Mouse (Mus musculus) kidney, postnatal 0 days (tissue): ENCODE data around the gene Ttc16. TPM values are rescaled to one million over a fixed set of nuclear protein-coding genes. Genes with fewer than 3 reads are reported as not detected.

ENCODE experiments used
- ATAC-seq: fragments of 200-750 bp; cut with Nextera tagmentation; replicated peaks from 2 replicates; pipeline ENCODE4 v1.8.0; 2017; ENCODE audit warnings: low read depth, moderate number of reproducible peaks, moderate TSS enrichment, moderate library complexity; ENCODE audit not compliant: low FRiP score
- DNase-seq: peaks from one replicate; pipeline ENCODE4 v3.0.0-alpha.2; 2016; ENCODE audit warnings: low spot score
- H3K27ac ChIP-seq: fragments of 300-500 bp; sonication (generic); 2 replicates; pipeline ENCODE4 v1.5.1; 2014; ENCODE audit warnings: mild to moderate bottlenecking
- H3K27me3 ChIP-seq: fragments of 300-500 bp; sonication (generic); 2 replicates; pipeline ENCODE4 v1.6.1; 2014; ENCODE audit warnings: low read length, mixed read lengths; ENCODE audit not compliant: insufficient read depth
- H3K36me3 ChIP-seq: fragments of 300-500 bp; sonication (generic); 2 replicates; pipeline ENCODE4 v1.6.1; 2014; ENCODE audit warnings: low read length, mixed read lengths; ENCODE audit not compliant: insufficient read depth
- H3K4me1 ChIP-seq: fragments of 300-500 bp; sonication (generic); replicated peaks from 2 replicates; pipeline ENCODE4 v1.6.1; 2014; ENCODE audit warnings: antibody characterized with exemption, low read length, mixed read lengths; ENCODE audit not compliant: insufficient read depth
- H3K4me2 ChIP-seq: fragments of 300-500 bp; sonication (generic); 2 replicates; pipeline ENCODE4 v1.6.1; 2014; ENCODE audit warnings: mild to moderate bottlenecking, low read length, moderate library complexity, mixed read lengths
- H3K4me3 ChIP-seq: fragments of 300-500 bp; sonication (generic); replicated peaks from 2 replicates; pipeline ENCODE4 v1.5.1; 2014; ENCODE audit warnings: low read depth, low read length
- H3K9ac ChIP-seq: fragments of 300-500 bp; sonication (generic); 2 replicates; pipeline ENCODE4 v1.6.1; 2014; ENCODE audit warnings: low read depth, low read length
- H3K9me3 ChIP-seq: fragments of 300-500 bp; sonication (generic); replicated peaks from 2 replicates; pipeline ENCODE4 v1.6.1; 2016; ENCODE audit warnings: low read length, inconsistent platforms, mixed read lengths
- CTCF ChIP-seq: IDR thresholded peaks from 2 replicates; pipeline ENCODE4 v1.5.1; 2016; ENCODE audit warnings: antibody characterized with exemption, low read depth, mild to moderate bottlenecking, moderate library complexity
- WGBS: fragments of 180-500 bp; shearing (Covaris S2); extraction: QIAGEN DNeasy Blood & Tissue Kit; methylation state at CpG from one replicate; pipeline ENCODE4 v1.1.7; 2014; 5-methylcytosine and 5-hydroxymethylcytosine counted together
- polyA plus RNA-seq: library from polyadenylated mRNA; unstranded; fragments of >200 nt; fragmentation: Nextera tagmentation; extraction: Ambion mirVana; gene quantifications from 2 replicates; pipeline ENCODE4 v1.2.1, GENCODE M21; 2015

Gene Ttc16
- polyA plus RNA-seq, 1 experiment from 2014 or later = 0.18 TPM

DNA sequence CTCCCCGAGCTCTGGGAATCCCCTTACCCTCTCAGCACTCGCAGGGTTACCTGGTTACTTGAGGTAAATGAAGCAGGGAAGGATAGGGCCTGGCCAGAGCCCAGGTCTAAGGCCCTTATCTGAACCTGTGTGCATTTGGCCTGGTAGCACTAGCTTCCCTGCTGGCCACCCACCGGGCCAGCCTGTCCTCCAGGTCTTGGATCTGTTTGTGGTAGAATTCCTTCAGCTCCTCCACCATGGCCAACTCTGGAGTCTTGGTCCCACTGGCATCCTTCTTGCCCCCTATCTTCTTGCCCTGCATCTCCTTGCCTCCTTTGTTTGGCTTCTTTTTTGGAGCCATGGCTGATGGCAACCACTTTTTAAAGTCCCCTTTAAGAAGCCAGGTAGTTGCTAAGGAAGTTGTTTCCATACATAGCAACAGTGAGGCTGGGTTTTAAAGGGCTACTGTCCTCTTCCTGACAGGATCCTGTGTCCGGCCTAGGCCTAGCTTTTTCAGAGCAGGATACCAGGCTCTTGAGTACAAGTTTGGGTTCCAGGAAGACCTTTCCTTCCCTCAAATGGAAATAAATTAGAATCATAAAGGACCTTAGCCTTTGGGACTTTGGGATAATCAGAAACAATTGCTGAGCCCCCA lies 8.7 kb upstream of the Ttc16 start, which contains the start of gene Cfap157:
Gene Cfap157, minus strand, starts transcription at position 381 of the 634 bp plus-strand sequence.
- no peak for TF ChIP-seq CTCF
- Histone ChIP-seq H3K27ac (no peak within 1 kb of the TSS), H3K9ac (peak within 1 kb of the TSS; percentile 40; the same call in 1 of the 2 replicates), H3K9me3 (no peaks in the 10 kb centered on the region), H3K27me3 (no peaks in the 10 kb centered on the region), H3K4me1 (no peaks in the 10 kb centered on the region), H3K36me3 (no peaks in the 10 kb centered on the region), H3K4me2 (no peak within 1 kb of the TSS), H3K4me3 (no peak within 1 kb of the TSS)
- no peak for ATAC-seq
- 56% methylated on average over 4 of the region's 4 CpGs for WGBS
- peak; percentile 79 for DNase-seq

DNA sequence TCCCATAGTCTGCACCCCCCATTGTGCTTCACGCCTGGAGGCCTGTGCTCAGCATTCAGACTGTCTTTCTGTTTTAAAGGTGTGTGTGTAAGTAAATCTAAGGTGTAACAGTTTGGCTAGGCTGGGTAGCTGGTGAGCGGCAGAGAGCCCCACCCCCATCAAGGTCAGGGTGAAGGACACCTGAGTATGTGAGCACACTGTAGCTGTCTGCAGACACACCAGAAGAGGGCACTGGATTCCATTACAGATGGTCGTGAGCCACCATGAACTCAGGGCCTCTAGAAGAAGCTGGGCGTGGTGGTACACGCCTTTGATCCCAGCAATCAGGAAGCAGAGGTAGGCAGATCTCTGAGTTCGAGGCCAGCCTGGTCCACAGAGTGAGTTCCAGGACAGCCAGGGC lies 6.3 kb upstream of the Ttc16 start:
- H3K4me2 ChIP-seq = no peak overlapping the region
- no peak overlapping the region for H3K9ac ChIP-seq
- no peaks in the 10 kb centered on the region for H3K9me3 ChIP-seq
- DNase-seq (no peak), ATAC-seq (no peak)
- no peaks in the 10 kb centered on the region for H3K27me3 ChIP-seq
- no peaks in the 10 kb centered on the region for H3K4me1 ChIP-seq
- WGBS = 75% methylated on average over 6 of the region's 6 CpGs
- no peak overlapping the region for H3K27ac ChIP-seq
- H3K4me3 ChIP-seq = no peak overlapping the region
- H3K36me3 ChIP-seq = no peaks in the 10 kb centered on the region
- no peak for TF ChIP-seq CTCF

DNA sequence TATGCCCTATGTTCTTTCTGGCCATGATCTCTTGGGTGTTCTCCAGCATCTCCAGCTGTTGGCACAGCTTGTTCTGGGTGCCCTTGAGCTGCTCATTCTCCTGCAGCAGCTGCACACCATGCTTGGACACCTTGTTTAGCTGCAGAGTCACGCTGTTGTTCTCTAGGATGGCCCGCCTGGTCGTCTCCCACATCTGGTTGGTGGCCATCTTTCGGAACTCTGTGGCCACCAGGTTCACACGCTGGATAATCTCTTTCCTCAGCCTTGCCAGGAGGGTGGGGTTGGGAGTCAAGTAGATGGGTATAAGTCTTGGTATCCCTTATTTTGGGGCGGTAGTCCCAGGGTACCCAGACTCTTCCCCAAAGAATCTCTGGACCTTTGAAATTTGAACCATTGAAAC lies 4.3 kb upstream of the Ttc16 start:
- Histone ChIP-seq H3K4me1 (peaks cover 4% of the 10 kb centered on the region), H3K4me2 (no peak overlapping the region), H3K36me3 (no peaks in the 10 kb centered on the region), H3K27me3 (no peaks in the 10 kb centered on the region; the same call in 1 of the 2 replicates), H3K9ac (no peak overlapping the region), H3K9me3 (no peaks in the 10 kb centered on the region), H3K27ac (no peak overlapping the region), H3K4me3 (no peak overlapping the region)
- ATAC-seq (no peak), DNase-seq (no peak)
- no peak for TF ChIP-seq CTCF
- whole genome bisulfite sequencing = 93% methylated on average over 6 of the region's 6 CpGs

DNA sequence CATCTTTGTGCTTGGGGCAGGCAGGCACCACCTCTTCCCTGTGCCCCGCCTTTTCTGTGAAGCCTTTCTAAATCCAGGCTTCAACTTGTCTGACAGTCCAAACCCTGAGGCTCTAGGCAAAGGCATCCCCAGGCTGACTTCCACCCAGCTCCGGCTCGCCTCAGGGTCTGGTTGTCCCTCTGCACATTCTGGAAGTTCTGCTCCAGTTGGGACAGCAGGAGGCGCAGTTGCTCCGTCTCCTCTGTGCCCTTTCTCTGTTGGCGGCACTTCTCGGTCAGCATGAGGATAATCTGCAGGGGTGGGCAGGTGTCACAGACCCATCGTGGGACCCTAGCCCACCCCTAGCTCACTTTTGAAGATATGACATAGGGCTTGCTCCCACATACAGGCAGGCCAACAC lies 3.7 kb upstream of the Ttc16 start:
- Histone ChIP-seq H3K4me2 (no peak overlapping the region), H3K4me1 (peaks cover 4% of the 10 kb centered on the region), H3K27ac (no peak overlapping the region), H3K4me3 (no peak overlapping the region), H3K9ac (no peak overlapping the region), H3K27me3 (no peaks in the 10 kb centered on the region; the same call in 1 of the 2 replicates), H3K9me3 (no peaks in the 10 kb centered on the region), H3K36me3 (no peaks in the 10 kb centered on the region)
- peak; percentile 86 for TF ChIP-seq CTCF
- ATAC-seq (no peak), DNase-seq (peak; percentile 86)
- 20% methylated on average over 8 of the region's 8 CpGs for WGBS

DNA sequence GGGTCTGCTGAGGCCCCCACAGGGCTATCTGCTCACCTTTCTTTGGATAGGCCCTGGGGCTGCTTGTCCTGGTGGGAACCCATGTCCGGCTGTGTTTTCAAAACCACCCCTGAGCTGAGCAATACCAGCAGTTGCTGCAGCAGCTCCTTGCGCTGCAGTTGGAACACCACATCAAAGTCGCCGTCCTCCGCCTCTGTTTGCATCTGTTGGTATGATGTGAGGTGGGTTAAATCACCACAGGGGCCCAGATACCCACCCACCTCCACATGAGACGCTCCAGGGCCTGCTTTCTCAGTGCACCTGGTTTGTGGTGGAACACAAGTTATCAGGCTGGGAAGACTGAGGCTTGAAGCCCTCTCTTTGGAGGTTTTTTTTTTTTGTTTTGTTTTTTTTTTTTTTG lies 2.6 kb upstream of the Ttc16 start:
- Histone ChIP-seq H3K36me3 (no peaks in the 10 kb centered on the region), H3K9ac (no peak overlapping the region), H3K4me3 (no peak overlapping the region), H3K4me1 (peaks cover 4% of the 10 kb centered on the region), H3K9me3 (no peaks in the 10 kb centered on the region), H3K4me2 (no peak overlapping the region), H3K27me3 (no peaks in the 10 kb centered on the region; the same call in 1 of the 2 replicates), H3K27ac (no peak overlapping the region)
- ATAC-seq (no peak), DNase-seq (no peak)
- no peak for TF ChIP-seq CTCF
- WGBS = 91% methylated on average over 6 of the region's 6 CpGs

DNA sequence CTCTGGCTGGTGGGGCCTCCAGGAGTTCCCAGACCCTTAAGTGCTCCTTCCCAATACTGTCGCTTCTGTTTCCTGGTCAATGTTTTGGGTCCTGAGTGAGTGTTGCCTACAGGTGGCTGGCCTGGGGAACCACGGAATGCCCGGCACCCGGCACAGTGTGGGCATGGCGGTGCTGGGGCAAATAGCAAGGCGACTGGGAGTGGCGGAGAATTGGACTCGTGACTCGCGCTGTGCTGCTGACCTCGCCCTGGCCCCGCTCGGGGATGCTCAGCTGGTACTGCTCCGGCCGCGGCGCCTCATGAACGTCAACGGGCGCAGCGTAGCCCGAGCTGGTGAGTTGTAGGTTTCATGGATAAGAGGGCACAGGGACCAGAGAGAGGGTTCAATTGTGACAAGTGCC lies 759 bp upstream of the Ttc16 start:
- H3K9me3 ChIP-seq = no peaks in the 10 kb centered on the region
- ATAC-seq = 0 out of 2 replicates have a peak, but pooled peaks have one; percentile 11
- peak overlapping the region; percentile 40 for H3K4me3 ChIP-seq
- WGBS = 25% methylated on average over 22 of the region's 22 CpGs
- no peak for DNase-seq
- no peaks in the 10 kb centered on the region; the same call in 1 of the 2 replicates for H3K27me3 ChIP-seq
- H3K36me3 ChIP-seq = no peaks in the 10 kb centered on the region
- H3K9ac ChIP-seq = peak overlapping the region; percentile 13; the same call in 1 of the 2 replicates
- H3K4me1 ChIP-seq = peaks cover 4% of the 10 kb centered on the region
- no peak overlapping the region for H3K27ac ChIP-seq
- TF ChIP-seq CTCF = no peak
- peak overlapping the region; percentile 83 for H3K4me2 ChIP-seq
